Mouse (Mus musculus): ENCODE measurements around the gene Gpt2.

Gpt2 gene

GRCm38 (mm10) chr8:85492125-85492875 is at the start of gene Gpt2:
Gene Gpt2, plus strand, starts transcription at chr8:85492576.
- DNase-seq (ENCODE audit: low spot score in 2 of 2), result peak; percentile 89 to 97

- DNase-seq (ENCODE audit: low spot score in 2 of 2), result no peak
Observed at GRCm38 (mm10) chr8:85444092-85444491, 48.3 kb upstream of the Gpt2 start.

- no peak for DNase-seq (ENCODE audit: low spot score in 2 of 2)
Observed at GRCm38 (mm10) chr8:85445936-85446685, 46.3 kb upstream of the Gpt2 start.

- DNase-seq (ENCODE audit: low spot score in 2 of 2), result no peak
Observed at GRCm38 (mm10) chr8:85450335-85450734, 42.0 kb upstream of the Gpt2 start.

- no peak for DNase-seq (ENCODE audit: low spot score in 2 of 2)
Observed at GRCm38 (mm10) chr8:85452328-85452727, 40.0 kb upstream of the Gpt2 start.

GRCm38 (mm10) chr8:85453256-85453655 is 39.1 kb upstream of the Gpt2 start:
- no peak for DNase-seq (ENCODE audit: low spot score in 2 of 2)

GRCm38 (mm10) chr8:85454750-85455149 is 37.6 kb upstream of the Gpt2 start:
- DNase-seq (ENCODE audit: low spot score in 2 of 2), result no peak

GRCm38 (mm10) chr8:85456536-85456935 is 35.8 kb upstream of the Gpt2 start:
- DNase-seq (ENCODE audit: low spot score in 2 of 2), result peak in 1 of 2 experiments; percentile 71

- DNase-seq (ENCODE audit: low spot score in 2 of 2), result no peak
Observed at GRCm38 (mm10) chr8:85459582-85459981, 32.8 kb upstream of the Gpt2 start.

- DNase-seq (ENCODE audit: low spot score in 2 of 2), result no peak
Observed at GRCm38 (mm10) chr8:85460804-85461203, 31.6 kb upstream of the Gpt2 start.

- no peak for DNase-seq (ENCODE audit: low spot score in 2 of 2)
Observed at GRCm38 (mm10) chr8:85461377-85461776, 31.0 kb upstream of the Gpt2 start.

GRCm38 (mm10) chr8:85462441-85462840 is 29.9 kb upstream of the Gpt2 start:
- DNase-seq (ENCODE audit: low spot score in 2 of 2), result no peak

GRCm38 (mm10) chr8:85464316-85464715 is 28.1 kb upstream of the Gpt2 start:
- DNase-seq (ENCODE audit: low spot score in 2 of 2), result no peak

GRCm38 (mm10) chr8:85466056-85466455 is 26.3 kb upstream of the Gpt2 start:
- no peak for DNase-seq (ENCODE audit: low spot score in 2 of 2)

GRCm38 (mm10) chr8:85470753-85471152 is 21.6 kb upstream of the Gpt2 start:
- DNase-seq (ENCODE audit: low spot score in 2 of 2), result no peak

- DNase-seq (ENCODE audit: low spot score in 2 of 2), result no peak
Observed at GRCm38 (mm10) chr8:85472800-85473199, 19.6 kb upstream of the Gpt2 start.

- no peak for DNase-seq (ENCODE audit: low spot score in 2 of 2)
Observed at GRCm38 (mm10) chr8:85473246-85473645, 19.1 kb upstream of the Gpt2 start.

GRCm38 (mm10) chr8:85474924-85475323 is 17.5 kb upstream of the Gpt2 start:
- DNase-seq (ENCODE audit: low spot score in 2 of 2), result no peak

- DNase-seq (ENCODE audit: low spot score in 2 of 2), result no peak
Observed at GRCm38 (mm10) chr8:85476970-85477545, 15.3 kb upstream of the Gpt2 start.

GRCm38 (mm10) chr8:85478397-85478796 is 14.0 kb upstream of the Gpt2 start:
- DNase-seq (ENCODE audit: low spot score in 2 of 2), result no peak

- DNase-seq (ENCODE audit: low spot score in 2 of 2), result no peak
Observed at GRCm38 (mm10) chr8:85479710-85480109, 12.7 kb upstream of the Gpt2 start.

- DNase-seq (ENCODE audit: low spot score in 2 of 2), result peak in 1 of 2 experiments; percentile 39
Observed at GRCm38 (mm10) chr8:85481900-85482299, 10.5 kb upstream of the Gpt2 start.

GRCm38 (mm10) chr8:85482427-85482826 is 9.9 kb upstream of the Gpt2 start:
- peak in 1 of 2 experiments; percentile 24 for DNase-seq (ENCODE audit: low spot score in 2 of 2)
